Mouse (Mus musculus) macrophage (primary cell): ENCODE data around the gene Ppm1h. TPM values are rescaled to one million over a fixed set of nuclear protein-coding genes. Genes with fewer than 3 reads are reported as not detected.
"Not testable (repeated sequence)": the region's sequence is repeated elsewhere in the genome, so short reads cannot be mapped to it uniquely, and the experiment has no call there.

Experiments used
- H3K27ac ChIP-seq: fragments of 350-480 bp; formaldehyde crosslinking; 2 replicates; pipeline ENCODE4 v1.9.0; 2021
- H3K36me3 ChIP-seq: fragments of 350-480 bp; formaldehyde crosslinking; 2 replicates; pipeline ENCODE4 v1.9.0; 2021; ENCODE audit errors: inconsistent target
- H3K4me3 ChIP-seq: fragments of 350-480 bp; formaldehyde crosslinking; 2 replicates; pipeline ENCODE4 v1.9.0; 2021; ENCODE audit errors: inconsistent target
- H3K79me2 ChIP-seq: fragments of 350-480 bp; formaldehyde crosslinking; 2 replicates; pipeline ENCODE4 v1.9.0; 2021; ENCODE audit errors: inconsistent target
- WGBS: methylation state at CpG from one replicate; pipeline ENCODE4 v1.1.7; 2026; ENCODE audit warnings: inconsistent platforms; ENCODE audit not compliant: missing documents; 5-methylcytosine and 5-hydroxymethylcytosine counted together
- polyA plus RNA-seq: library from polyadenylated mRNA; stranded (reverse); fragments of 250-400 nt; gene quantifications from 3 replicates; pipeline ENCODE4 v1.2.4, GENCODE M21; 2018; ENCODE audit warnings: inconsistent platforms

Gene Ppm1h
- polyA plus RNA-seq, 1 experiment from 2014 or later: 53.1 TPM

DNA sequence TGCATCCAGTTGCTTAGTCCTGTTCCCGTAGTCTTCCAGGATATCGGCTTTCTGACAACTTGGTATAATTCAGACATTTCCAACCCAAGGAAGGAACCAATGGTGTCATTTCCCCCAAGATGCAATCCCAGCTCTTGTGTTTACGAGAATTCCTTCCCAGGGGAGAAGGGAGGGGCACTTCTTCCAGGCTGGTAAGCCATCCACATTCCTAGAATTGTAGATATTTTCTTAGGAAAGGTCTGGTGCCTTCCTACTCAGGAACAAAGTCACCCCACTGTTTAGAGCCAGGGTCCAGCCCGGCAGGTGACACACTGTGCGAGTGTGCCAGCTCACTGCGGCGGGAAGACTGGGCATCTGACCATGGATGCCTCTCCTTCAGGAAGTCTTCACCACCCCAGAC lies 264.2 kb downstream of the Ppm1h start:
- no peak overlapping the region for H3K4me3 ChIP-seq
- H3K79me2 ChIP-seq: no peaks in the 10 kb centered on the region
- H3K27ac ChIP-seq: no peak overlapping the region
- 98% methylated on average over 7 of the region's 7 CpGs for WGBS
- peaks cover 23% of the 10 kb centered on the region for H3K36me3 ChIP-seq

DNA sequence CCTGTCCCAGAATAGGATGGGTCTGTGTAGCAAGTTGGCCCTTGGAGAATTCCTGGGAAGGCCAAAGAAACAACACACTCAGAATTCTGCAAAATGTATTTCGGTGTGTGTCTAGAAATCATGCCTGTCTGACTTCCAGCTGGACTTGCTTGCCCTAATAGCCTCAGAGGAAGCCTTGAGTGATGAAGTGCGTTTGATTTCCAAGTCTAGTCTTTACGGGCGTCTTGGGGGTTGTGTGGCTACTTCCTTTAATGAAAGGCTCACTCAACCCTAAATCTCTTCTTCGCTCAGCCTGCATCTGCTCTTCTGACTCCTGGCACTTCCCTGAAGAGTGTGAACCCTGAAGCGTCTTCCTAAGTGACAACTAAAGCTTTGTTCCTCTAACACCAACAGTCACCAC lies 265.3 kb downstream of the Ppm1h start:
- no peak overlapping the region for H3K4me3 ChIP-seq
- H3K36me3 ChIP-seq: peaks cover 23% of the 10 kb centered on the region
- H3K27ac ChIP-seq: no peak overlapping the region
- no peaks in the 10 kb centered on the region for H3K79me2 ChIP-seq
- WGBS: 70% methylated on average over 6 of the region's 6 CpGs

DNA sequence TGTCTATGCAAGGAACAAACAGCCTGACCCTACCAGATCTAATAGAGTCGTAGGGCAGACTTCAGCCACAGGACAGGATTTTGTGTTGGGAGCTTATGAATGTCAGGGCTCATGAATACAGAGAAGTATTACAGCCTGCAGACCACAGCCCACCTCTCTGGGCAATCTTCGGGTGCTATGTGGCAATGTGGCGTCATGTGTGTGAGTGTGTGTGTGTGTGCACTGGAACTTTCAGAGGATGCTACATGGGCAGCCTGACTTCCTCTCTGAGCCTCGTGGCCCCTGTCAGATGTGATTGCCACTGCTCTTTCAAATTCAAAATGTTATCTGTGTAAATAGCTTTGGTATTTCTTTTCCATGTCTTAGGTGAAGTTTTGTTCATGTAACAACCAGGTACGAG lies 266.3 kb downstream of the Ppm1h start:
- Histone ChIP-seq H3K4me3 (no peak overlapping the region), H3K36me3 (peaks cover 23% of the 10 kb centered on the region), H3K27ac (no peak overlapping the region), H3K79me2 (no peaks in the 10 kb centered on the region)
- 40% methylated on average over 5 of the region's 5 CpGs for WGBS

DNA sequence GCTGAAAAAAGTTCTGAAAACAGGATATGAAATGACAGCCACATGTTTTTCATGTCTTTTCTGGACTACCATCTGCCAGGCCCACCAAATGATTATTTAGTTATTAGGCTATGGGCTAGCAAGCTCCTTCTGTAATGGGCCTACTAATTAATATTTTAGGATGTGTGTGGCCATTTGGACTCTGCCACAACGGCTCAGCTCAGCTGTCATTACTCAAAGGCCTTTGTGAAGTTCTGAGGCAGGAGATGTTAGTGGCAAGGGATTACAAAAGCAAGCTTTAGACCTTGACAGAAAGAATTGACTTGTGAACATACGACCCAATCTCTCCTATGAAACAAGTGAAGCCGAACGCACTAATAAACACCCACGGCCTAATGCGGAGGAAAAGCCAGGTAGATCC lies 272.4 kb downstream of the Ppm1h start:
- Histone ChIP-seq H3K27ac (no peak overlapping the region), H3K4me3 (no peak overlapping the region), H3K79me2 (no peaks in the 10 kb centered on the region), H3K36me3 (no peaks in the 10 kb centered on the region)
- 95% methylated on average over 6 of the region's 6 CpGs for WGBS

DNA sequence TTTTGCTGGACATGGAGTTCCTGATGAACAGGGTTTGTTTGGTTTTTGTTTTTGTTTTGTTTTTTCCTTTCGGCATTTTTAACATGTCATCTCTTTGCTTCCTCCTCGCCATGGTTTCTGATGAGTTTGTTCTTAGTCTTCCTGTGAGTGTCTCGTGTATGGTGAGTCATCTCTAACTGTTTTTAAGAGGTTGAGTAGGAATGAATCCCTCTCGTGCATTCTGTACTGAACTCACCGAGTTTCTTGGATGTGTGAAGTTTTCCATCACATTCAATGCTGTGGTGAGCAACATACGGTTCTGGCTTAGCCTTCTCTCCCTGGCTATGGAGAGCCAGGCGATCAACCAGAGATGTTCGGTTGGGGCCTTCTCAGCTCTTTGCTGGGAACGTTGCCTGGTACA lies 275.0 kb downstream of the Ppm1h start:
- H3K4me3 ChIP-seq: no peak overlapping the region
- H3K27ac ChIP-seq: peak overlapping the region; percentile 57
- WGBS: 80% methylated on average over 9 of the region's 9 CpGs
- no peaks in the 10 kb centered on the region for H3K79me2 ChIP-seq
- H3K36me3 ChIP-seq: no peaks in the 10 kb centered on the region

DNA sequence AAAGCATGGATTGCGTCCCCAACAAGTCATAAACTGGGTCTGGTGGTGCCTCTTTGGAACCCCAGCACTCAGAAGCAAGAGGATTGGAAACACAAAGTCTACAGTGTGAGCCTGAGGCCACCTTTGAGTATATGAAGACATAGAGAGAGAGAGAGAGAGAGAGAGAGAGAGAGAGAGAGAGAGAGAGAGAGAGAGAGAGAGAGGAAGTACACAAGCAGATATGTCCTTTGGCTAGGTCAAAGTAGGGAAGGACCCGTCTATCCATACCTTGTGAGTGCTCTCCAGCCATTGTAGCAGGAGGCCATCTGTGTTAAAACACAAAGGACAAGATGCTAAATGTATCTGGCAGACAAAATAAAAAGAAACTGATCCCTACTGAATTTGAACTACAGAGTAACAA lies 279.4 kb downstream of the Ppm1h start:
- 93% methylated on average over 2 of the region's 2 CpGs for WGBS
- H3K27ac ChIP-seq: no peak overlapping the region
- H3K79me2 ChIP-seq: no peaks in the 10 kb centered on the region
- no peaks in the 10 kb centered on the region for H3K36me3 ChIP-seq
- H3K4me3 ChIP-seq: no peak overlapping the region

DNA sequence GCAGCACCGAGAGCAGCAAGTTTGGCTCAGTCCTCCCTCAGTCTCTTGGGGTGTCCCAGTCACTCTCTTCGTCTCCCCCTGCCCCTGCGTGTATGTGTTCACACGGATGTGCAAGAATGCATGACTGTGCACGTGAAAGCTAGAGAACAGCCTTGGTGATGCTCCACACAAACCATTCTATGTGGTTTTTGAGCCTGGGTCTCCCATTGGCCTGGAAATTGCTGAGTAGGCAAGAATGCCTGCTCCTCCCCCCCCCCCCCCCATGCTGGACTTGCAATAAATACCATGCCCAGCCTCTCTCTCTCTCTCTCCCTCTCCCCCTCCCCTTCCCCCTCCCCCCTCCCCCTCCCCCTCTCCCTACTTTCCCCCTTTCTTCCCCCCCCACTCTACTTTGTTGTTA lies 280.1 kb downstream of the Ppm1h start:
- Histone ChIP-seq H3K36me3 (no peaks in the 10 kb centered on the region), H3K4me3 (no peak overlapping the region), H3K79me2 (no peaks in the 10 kb centered on the region), H3K27ac (no peak overlapping the region)
- WGBS: 91% methylated on average over 5 of the region's 5 CpGs

DNA sequence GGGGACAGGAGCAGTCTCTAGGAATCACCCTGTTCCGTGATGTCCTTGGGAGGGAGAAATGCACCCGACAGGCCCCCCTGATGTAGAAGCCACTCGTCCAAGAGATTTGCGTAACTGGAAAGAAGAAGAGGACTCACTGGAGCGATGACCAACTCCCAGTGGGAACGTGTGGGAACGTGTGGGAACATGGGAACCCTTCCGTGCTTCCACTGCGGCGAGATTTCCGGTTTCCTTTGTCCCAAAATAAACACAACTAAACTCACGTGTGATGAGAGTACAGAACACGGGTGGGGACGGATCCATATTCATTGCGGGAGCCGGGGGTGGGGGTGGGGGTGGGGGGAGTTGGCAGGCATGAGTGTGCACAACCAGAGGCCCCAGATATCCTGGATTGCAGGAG lies 281.7 kb downstream of the Ppm1h start:
- Histone ChIP-seq H3K36me3 (no peaks in the 10 kb centered on the region), H3K79me2 (no peaks in the 10 kb centered on the region), H3K27ac (no peak overlapping the region), H3K4me3 (no peak overlapping the region)
- 96% methylated on average over 9 of the region's 16 CpGs for WGBS

DNA sequence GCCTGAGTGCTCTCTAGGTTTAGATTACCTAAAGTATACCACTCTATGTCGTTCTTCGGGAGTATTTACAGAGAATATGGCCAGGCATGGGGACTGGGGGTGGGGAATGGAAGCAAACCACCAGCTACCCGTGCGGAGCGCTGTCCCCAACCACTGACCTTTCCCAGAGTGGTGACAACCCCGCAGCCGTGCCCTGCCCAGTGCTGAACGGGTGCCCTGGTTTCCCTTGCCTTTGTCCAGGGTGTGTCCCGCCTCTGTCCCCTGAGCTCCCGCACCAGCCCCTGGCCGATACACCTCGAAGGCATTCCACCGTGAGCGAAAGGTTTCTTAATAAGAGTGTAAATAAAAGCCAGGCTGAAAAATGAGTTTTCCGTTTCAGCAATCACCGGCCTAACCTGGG lies 282.2 kb downstream of the Ppm1h start:
- H3K27ac ChIP-seq: no peak overlapping the region
- H3K79me2 ChIP-seq: no peaks in the 10 kb centered on the region
- no peak overlapping the region for H3K4me3 ChIP-seq
- 93% methylated on average over 16 of the region's 16 CpGs for WGBS
- H3K36me3 ChIP-seq: no peaks in the 10 kb centered on the region

DNA sequence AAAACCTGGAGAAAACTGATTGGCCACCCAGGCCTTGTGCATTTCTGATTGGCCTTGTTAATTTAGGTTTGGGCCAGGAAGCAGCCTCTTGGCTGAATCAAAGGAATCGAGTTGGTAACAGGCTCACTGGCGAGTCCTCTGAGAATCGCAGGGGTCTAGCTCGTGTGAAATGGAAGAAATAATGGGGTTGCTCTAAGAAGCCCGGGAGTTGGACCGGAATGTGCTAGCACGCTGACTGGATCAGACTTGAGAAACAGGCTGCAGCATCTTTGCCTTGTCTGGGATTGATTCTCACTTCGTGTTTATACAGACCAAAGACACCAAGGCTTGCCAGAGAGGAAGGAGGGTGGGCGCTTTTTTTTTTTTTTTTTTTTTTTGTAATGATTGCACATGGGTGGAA lies 282.9 kb downstream of the Ppm1h start:
- Histone ChIP-seq H3K4me3 (no peak overlapping the region), H3K79me2 (no peaks in the 10 kb centered on the region), H3K36me3 (no peaks in the 10 kb centered on the region), H3K27ac (no peak overlapping the region)
- 86% methylated on average over 9 of the region's 9 CpGs for WGBS

DNA sequence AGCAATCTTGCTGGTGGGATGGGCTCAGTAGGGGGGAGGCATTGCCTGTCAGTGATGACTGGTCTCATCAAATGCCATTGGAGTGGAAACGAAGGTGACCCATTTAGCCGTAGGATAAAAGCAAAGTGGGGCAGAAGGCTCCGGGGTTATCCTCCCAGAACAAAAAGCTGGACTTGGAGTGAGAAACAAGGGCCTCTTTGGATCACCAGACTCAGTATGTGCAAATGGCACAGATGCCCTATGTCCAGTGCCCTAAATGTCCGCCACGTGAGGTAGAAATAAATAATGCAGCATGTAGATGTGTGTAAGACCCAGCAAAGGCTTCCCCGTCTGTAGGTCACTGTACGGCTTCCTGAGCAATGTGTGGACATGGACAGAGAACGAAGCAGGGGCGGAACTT lies 284.1 kb downstream of the Ppm1h start:
- Histone ChIP-seq H3K36me3 (no peaks in the 10 kb centered on the region), H3K4me3 (no peak overlapping the region), H3K79me2 (no peaks in the 10 kb centered on the region), H3K27ac (no peak overlapping the region)
- WGBS: 84% methylated on average over 9 of the region's 9 CpGs

DNA sequence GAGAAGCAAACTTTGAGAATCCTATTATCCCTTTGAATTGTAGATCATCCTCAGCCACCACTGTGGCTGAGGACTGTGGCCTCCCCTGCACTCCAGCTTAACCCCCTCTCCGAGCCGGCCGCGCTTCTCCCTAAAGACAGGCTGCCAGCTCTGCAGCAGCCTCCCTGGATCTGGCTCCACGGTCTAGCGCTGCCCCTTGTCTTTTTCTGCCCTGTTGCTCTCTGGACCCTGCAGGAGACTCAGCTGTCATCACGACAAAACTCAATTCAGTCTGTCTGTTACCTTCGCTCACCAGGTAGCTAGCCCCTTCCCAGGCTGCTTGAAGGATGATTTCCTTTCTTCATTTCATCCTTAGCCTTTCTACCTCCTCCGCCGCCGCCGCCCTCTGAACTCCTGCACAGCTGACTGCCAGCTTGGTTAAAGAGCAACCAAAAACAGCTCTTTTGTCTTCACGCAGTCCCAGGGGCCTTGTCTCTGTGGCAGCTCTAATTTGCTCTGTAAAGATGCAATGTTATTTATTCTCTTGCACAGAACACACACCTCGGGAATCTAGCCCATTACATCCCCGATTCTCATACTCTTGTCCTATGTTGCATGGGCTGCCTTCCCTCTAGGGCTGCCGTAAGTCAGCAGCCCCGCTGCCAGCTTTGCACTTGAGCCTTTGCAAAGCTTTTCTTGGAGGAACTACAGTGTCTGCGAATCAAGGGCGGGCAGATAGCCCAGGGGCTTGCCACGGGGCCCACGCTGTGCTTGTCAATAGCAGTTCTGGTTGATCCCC lies 285.1 kb downstream of the Ppm1h start:
- Histone ChIP-seq H3K36me3 (no peaks in the 10 kb centered on the region), H3K79me2 (no peaks in the 10 kb centered on the region), H3K27ac (no peak overlapping the region), H3K4me3 (no peak overlapping the region)
- 34% methylated on average over 21 of the region's 21 CpGs for WGBS

DNA sequence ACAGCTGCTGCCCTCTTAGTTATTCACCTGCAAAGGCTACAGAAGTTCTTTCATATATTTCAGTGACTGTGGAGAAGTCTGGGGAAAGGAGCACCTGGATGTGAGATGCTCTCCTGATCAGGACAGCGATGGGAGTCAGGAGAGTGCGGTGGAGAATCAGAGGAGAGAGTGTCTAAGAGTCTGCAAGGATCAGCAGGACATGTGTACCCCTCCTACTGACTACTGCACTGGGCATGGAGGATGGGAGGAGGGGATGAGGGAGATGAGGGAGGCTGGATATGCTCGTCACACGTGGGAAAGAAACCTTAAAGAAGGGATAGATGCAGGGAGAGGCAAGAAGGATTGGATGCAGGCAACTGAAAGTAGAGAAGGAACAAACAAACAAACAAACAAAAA lies 285.7 kb downstream of the Ppm1h start:
- Histone ChIP-seq H3K4me3 (no peak overlapping the region), H3K36me3 (no peaks in the 10 kb centered on the region), H3K27ac (no peak overlapping the region), H3K79me2 (no peaks in the 10 kb centered on the region)
- 63% methylated on average over 4 of the region's 4 CpGs for WGBS

DNA sequence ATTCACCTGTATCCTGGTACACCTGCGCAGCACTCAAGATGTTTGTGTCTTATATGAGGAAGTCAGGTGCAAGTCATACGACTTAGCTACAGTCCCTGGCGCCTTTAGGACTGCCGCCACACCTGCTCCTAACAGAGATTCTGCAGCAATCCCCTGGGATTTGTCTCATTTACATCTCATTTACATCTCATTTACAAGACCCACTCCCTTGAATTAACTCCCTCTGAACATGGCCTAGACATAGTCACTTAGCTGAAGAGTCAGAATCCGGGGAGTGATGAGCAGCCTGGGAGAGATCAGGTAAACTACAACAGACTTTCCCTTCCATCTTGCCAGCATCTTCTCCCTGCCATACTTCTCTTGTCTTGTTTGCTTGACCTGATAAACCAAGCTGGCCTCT lies 287.1 kb downstream of the Ppm1h start:
- WGBS: 100% methylated on average over 2 of the region's 5 CpGs
- H3K36me3 ChIP-seq, H3K27ac ChIP-seq, H3K79me2 ChIP-seq, H3K4me3 ChIP-seq: not testable (repeated sequence)

DNA sequence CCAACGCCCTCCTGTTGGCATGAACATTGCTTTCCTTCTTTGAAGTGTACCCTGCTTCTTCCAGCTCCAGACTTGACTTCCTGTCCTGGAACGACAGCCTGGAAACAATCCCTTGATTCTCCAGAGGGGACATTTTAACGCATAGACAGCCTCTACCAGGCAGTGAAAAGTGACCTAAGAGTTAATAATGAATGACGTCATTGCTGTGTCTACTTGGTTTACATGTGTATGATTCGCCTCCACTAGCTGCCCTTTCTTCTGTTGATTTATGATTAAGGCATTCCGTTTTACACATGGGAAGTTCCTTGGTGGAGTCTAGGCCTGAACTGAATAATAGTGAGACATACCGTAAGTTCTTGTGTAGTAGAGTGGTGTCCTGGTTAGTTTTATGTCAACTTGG lies 287.9 kb downstream of the Ppm1h start:
- no peak overlapping the region for H3K27ac ChIP-seq
- H3K4me3 ChIP-seq: no peak overlapping the region
- no peaks in the 10 kb centered on the region for H3K79me2 ChIP-seq
- 86% methylated on average over 7 of the region's 7 CpGs for WGBS
- H3K36me3 ChIP-seq: no peaks in the 10 kb centered on the region

DNA sequence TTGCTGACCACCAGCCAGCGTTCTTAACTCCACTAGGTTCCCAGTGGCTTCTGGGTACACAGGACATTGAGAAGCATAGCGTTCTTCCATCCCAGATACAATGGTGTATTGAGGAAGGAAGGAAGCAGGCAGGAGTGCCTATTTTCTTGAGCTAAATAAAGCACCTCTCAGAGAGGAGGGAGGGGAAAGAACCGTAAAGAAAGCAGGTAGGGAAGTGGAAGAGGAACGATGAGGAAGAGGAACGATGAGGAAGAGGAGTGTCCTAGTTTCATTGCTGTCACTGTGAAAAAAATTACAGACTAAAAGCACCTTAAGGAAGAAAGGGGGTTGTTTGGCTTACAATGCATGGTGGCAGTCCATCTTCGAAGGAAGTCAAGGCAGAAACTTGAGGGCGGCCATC lies 291.6 kb downstream of the Ppm1h start:
- Histone ChIP-seq H3K27ac (no peak overlapping the region), H3K4me3 (no peak overlapping the region)
- WGBS: 49% methylated on average over 7 of the region's 7 CpGs

More for the DNA sequence above, 291.6 kb downstream of the Ppm1h start:
- H3K36me3 ChIP-seq: no peaks in the 10 kb centered on the region
- H3K79me2 ChIP-seq: no peaks in the 10 kb centered on the region
